Mouse (Mus musculus): ENCODE results near the gene Arsk. TPM values are rescaled to one million over a fixed set of nuclear protein-coding genes. Genes with fewer than 3 reads are reported as not detected.

The Arsk gene
- polyA plus RNA-seq, 1 experiment from 2014 or later, result 9.0 TPM

- H3K4me1 ChIP-seq (replicated peaks), result peaks cover 8% of the 10 kb centered on the region
- ATAC-seq (ENCODE audit: insufficient number of reproducible peaks, insufficient read depth, low FRiP score, low TSS enrichment, low read depth), result no peak
These were observed 34.9 kb downstream of the Arsk start for GRCm38 (mm10) chr13:76063548-76063947.

GRCm38 (mm10) chr13:76062569-76062968 lies 35.9 kb downstream of the Arsk start:
- Histone ChIP-seq H3K27me3 (peaks cover 8% of the 10 kb centered on the region), H3K36me3 (peaks cover 12% of the 10 kb centered on the region), H3K4me2 (no peak overlapping the region), H3K27ac (no peak overlapping the region), H3K4me3 (replicated peaks) (no peak overlapping the region), H3K4me1 (replicated peaks) (peaks cover 8% of the 10 kb centered on the region), H3K9ac (replicated peaks) (no peak overlapping the region), H3K9me3 (no peaks in the 10 kb centered on the region)
- WGBS, result 97% methylated on average over 3 of the region's 3 CpGs
- ATAC-seq (ENCODE audit: insufficient number of reproducible peaks, insufficient read depth, low FRiP score, low TSS enrichment, low read depth), result no peak

More at GRCm38 (mm10) chr13:76063548-76063947, 34.9 kb downstream of the Arsk start:
- no peak overlapping the region for H3K4me2 ChIP-seq
- H3K36me3 ChIP-seq, result peaks cover 12% of the 10 kb centered on the region
- WGBS, result 82% methylated on average over 4 of the region's 4 CpGs
- no peaks in the 10 kb centered on the region for H3K27me3 ChIP-seq
- H3K9ac ChIP-seq (replicated peaks), result no peak overlapping the region
- no peak overlapping the region for H3K27ac ChIP-seq
- no peak overlapping the region for H3K4me3 ChIP-seq (replicated peaks)
- no peaks in the 10 kb centered on the region for H3K9me3 ChIP-seq

GRCm38 (mm10) chr13:76062126-76062525 lies 36.3 kb downstream of the Arsk start:
- 91% methylated on average over 3 of the region's 3 CpGs for WGBS
- no peak for ATAC-seq (ENCODE audit: insufficient number of reproducible peaks, insufficient read depth, low FRiP score, low TSS enrichment, low read depth)
- Histone ChIP-seq H3K4me3 (replicated peaks) (no peak overlapping the region), H3K9me3 (no peaks in the 10 kb centered on the region), H3K27ac (no peak overlapping the region), H3K36me3 (peaks cover 12% of the 10 kb centered on the region), H3K4me2 (no peak overlapping the region), H3K4me1 (replicated peaks) (peaks cover 8% of the 10 kb centered on the region), H3K9ac (replicated peaks) (no peak overlapping the region), H3K27me3 (peaks cover 12% of the 10 kb centered on the region)

GRCm38 (mm10) chr13:76059591-76059990 lies 38.9 kb downstream of the Arsk start:
- H3K4me3 ChIP-seq (replicated peaks), result no peak overlapping the region
- ATAC-seq (ENCODE audit: insufficient number of reproducible peaks, insufficient read depth, low FRiP score, low TSS enrichment, low read depth), result no peak
- peaks cover 6% of the 10 kb centered on the region for H3K36me3 ChIP-seq
- H3K4me1 ChIP-seq (replicated peaks), result peaks cover 22% of the 10 kb centered on the region
- no peak overlapping the region for H3K27ac ChIP-seq
- peaks cover 35% of the 10 kb centered on the region for H3K27me3 ChIP-seq
- 86% methylated on average over 4 of the region's 4 CpGs for WGBS
- no peak overlapping the region for H3K9ac ChIP-seq (replicated peaks)
- no peaks in the 10 kb centered on the region for H3K9me3 ChIP-seq
- no peak overlapping the region for H3K4me2 ChIP-seq

GRCm38 (mm10) chr13:76057267-76058069 lies 41.0 kb downstream of the Arsk start:
- Histone ChIP-seq H3K4me2 (no peak overlapping the region), H3K27me3 (peaks cover 53% of the 10 kb centered on the region), H3K27ac (no peak overlapping the region), H3K9ac (replicated peaks) (no peak overlapping the region), H3K9me3 (no peaks in the 10 kb centered on the region), H3K4me3 (replicated peaks) (no peak overlapping the region), H3K36me3 (peaks cover 4% of the 10 kb centered on the region), H3K4me1 (replicated peaks) (peaks cover 16% of the 10 kb centered on the region)
- 60% methylated on average over 10 of the region's 10 CpGs for WGBS
- ATAC-seq (ENCODE audit: insufficient number of reproducible peaks, insufficient read depth, low FRiP score, low TSS enrichment, low read depth), result no peak

- Histone ChIP-seq H3K27me3 (peaks cover 56% of the 10 kb centered on the region), H3K4me3 (replicated peaks) (peak within 1 kb of the TSS; percentile 56), H3K36me3 (no peaks in the 10 kb centered on the region), H3K9ac (replicated peaks) (peak within 1 kb of the TSS; percentile 52), H3K9me3 (no peaks in the 10 kb centered on the region), H3K4me1 (replicated peaks) (peaks cover 16% of the 10 kb centered on the region), H3K4me2 (peak within 1 kb of the TSS; percentile 97), H3K27ac (no peak within 1 kb of the TSS)
- ATAC-seq (ENCODE audit: insufficient number of reproducible peaks, insufficient read depth, low FRiP score, low TSS enrichment, low read depth), result no peak
- 10% methylated on average over 10 of the region's 10 CpGs for WGBS
These were observed 41.6 kb downstream of the Arsk start, which contains the start of gene Gpr150 for GRCm38 (mm10) chr13:76056896-76057266. Gene Gpr150, minus strand, starts transcription at chr13:76056996.

GRCm38 (mm10) chr13:76056261-76056724 lies 42.2 kb downstream of the Arsk start:
- H3K27ac ChIP-seq, result no peak overlapping the region

GRCm38 (mm10) chr13:76055391-76056232 lies 42.8 kb downstream of the Arsk start:
- Histone ChIP-seq H3K4me3 (replicated peaks) (peak overlapping the region; percentile 56), H3K4me1 (replicated peaks) (peaks cover 16% of the 10 kb centered on the region), H3K27ac (no peak overlapping the region), H3K36me3 (no peaks in the 10 kb centered on the region), H3K9ac (replicated peaks) (peak overlapping the region; percentile 52), H3K9me3 (no peaks in the 10 kb centered on the region), H3K4me2 (peak overlapping the region; percentile 97), H3K27me3 (peaks cover 56% of the 10 kb centered on the region)
- under 1% methylated on average over 59 of the region's 59 CpGs for WGBS
- peak; percentile 22; the same call in 1 of the 2 replicates for ATAC-seq (ENCODE audit: insufficient number of reproducible peaks, insufficient read depth, low FRiP score, low TSS enrichment, low read depth)

More at GRCm38 (mm10) chr13:76056261-76056724, 42.2 kb downstream of the Arsk start:
- ATAC-seq (ENCODE audit: insufficient number of reproducible peaks, insufficient read depth, low FRiP score, low TSS enrichment, low read depth), result peak; percentile 85
- WGBS, result under 1% methylated on average over 34 of the region's 34 CpGs
- peaks cover 16% of the 10 kb centered on the region for H3K4me1 ChIP-seq (replicated peaks)
- peak overlapping the region; percentile 56 for H3K4me3 ChIP-seq (replicated peaks)
- peak overlapping the region; percentile 52; the same call in 1 of the 2 replicates for H3K9ac ChIP-seq (replicated peaks)
- H3K4me2 ChIP-seq, result peak overlapping the region; percentile 97
- peaks cover 56% of the 10 kb centered on the region for H3K27me3 ChIP-seq
- H3K9me3 ChIP-seq, result no peaks in the 10 kb centered on the region
- H3K36me3 ChIP-seq, result no peaks in the 10 kb centered on the region

- no peak for ATAC-seq (ENCODE audit: insufficient number of reproducible peaks, insufficient read depth, low FRiP score, low TSS enrichment, low read depth)
- no peak overlapping the region for H3K27ac ChIP-seq
- no peak overlapping the region for H3K4me3 ChIP-seq (replicated peaks)
- H3K27me3 ChIP-seq, result no peaks in the 10 kb centered on the region
- H3K36me3 ChIP-seq, result no peaks in the 10 kb centered on the region
- no peaks in the 10 kb centered on the region for H3K4me1 ChIP-seq (replicated peaks)
- H3K4me2 ChIP-seq, result no peak overlapping the region
- no peak overlapping the region for H3K9ac ChIP-seq (replicated peaks)
- H3K9me3 ChIP-seq, result 0 out of 2 replicates have a peak, but pooled peaks cover under 1% of the 10 kb centered on the region
These were observed 53.5 kb downstream of the Arsk start for GRCm38 (mm10) chr13:76044971-76045370.

- H3K4me3 ChIP-seq (replicated peaks), result no peak overlapping the region
- H3K4me2 ChIP-seq, result no peak overlapping the region
- H3K9ac ChIP-seq (replicated peaks), result no peak overlapping the region
- 61% methylated on average over 1 of the region's 1 CpGs for WGBS
- 0 out of 2 replicates have a peak, but pooled peaks cover 4% of the 10 kb centered on the region for H3K9me3 ChIP-seq
- H3K36me3 ChIP-seq, result no peaks in the 10 kb centered on the region
- H3K27me3 ChIP-seq, result no peaks in the 10 kb centered on the region
- H3K4me1 ChIP-seq (replicated peaks), result no peaks in the 10 kb centered on the region
- no peak overlapping the region for H3K27ac ChIP-seq
- no peak for ATAC-seq (ENCODE audit: insufficient number of reproducible peaks, insufficient read depth, low FRiP score, low TSS enrichment, low read depth)
These were observed 56.0 kb downstream of the Arsk start for GRCm38 (mm10) chr13:76042455-76042854.

GRCm38 (mm10) chr13:76024588-76024987 lies 73.9 kb downstream of the Arsk start:
- H3K4me3 ChIP-seq (replicated peaks), result no peak overlapping the region
- 0 out of 2 replicates have a peak, but pooled peaks cover 3% of the 10 kb centered on the region for H3K27me3 ChIP-seq
- WGBS, result 80% methylated on average over 3 of the region's 3 CpGs
- no peak overlapping the region for H3K4me2 ChIP-seq
- H3K9me3 ChIP-seq, result no peaks in the 10 kb centered on the region
- ATAC-seq (ENCODE audit: insufficient number of reproducible peaks, insufficient read depth, low FRiP score, low TSS enrichment, low read depth), result no peak
- no peaks in the 10 kb centered on the region for H3K36me3 ChIP-seq
- H3K27ac ChIP-seq, result no peak overlapping the region
- H3K4me1 ChIP-seq (replicated peaks), result no peaks in the 10 kb centered on the region
- no peak overlapping the region for H3K9ac ChIP-seq (replicated peaks)
